Mouse (Mus musculus) heart, postnatal 0 days (tissue): ENCODE measurements around the gene Tmem63b.

ENCODE experiments used
- CTCF ChIP-seq: IDR thresholded peaks from 2 replicates; pipeline ENCODE4 v1.5.1; 2016; ENCODE audit warnings: antibody characterized with exemption, control low read depth, low read depth
- EP300 ChIP-seq: IDR thresholded peaks from 2 replicates; pipeline ENCODE4 v1.6.1; 2016; ENCODE audit warnings: antibody characterized with exemption, low read depth

DNA sequence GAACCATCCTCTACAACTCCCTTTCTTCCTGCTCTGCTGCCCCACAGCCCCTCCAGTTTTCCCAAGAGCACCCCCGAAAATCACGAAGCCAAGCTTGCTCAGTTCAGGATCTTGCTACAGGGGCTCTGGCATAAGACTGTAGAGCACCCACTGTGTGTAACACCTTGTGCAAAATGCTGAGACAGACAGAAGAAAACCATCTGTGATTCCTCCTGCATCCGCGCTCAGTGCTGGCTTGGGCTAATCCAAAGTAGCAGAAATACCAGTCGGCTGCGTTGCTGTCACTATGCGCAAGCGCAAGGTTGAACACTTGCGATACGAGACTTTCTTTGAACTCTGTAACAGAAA lies 37.8 kb upstream of the Tmem63b start:
- TF ChIP-seq CTCF (no peak), EP300 (no peak)
